Mouse (Mus musculus) testis, postnatal 10 days (tissue): ENCODE measurements at regions not wholly inside any gene's neighbourhood (a gene's known extent, or its start where the extent isn't known, plus 50 kb on each side); places are given as distances from the start of the nearest gene placed in this dataset.

Experiments used
- DNase-seq: peaks from one replicate; pipeline ENCODE4 v3.0.0; 2021; ENCODE audit warnings: low spot score

- no peak for DNase-seq
Measured at GRCm38 (mm10) chr14:46706462-46706861, 53.9 kb upstream of the Cdkn3 start.

- DNase-seq = no peak
Measured at GRCm38 (mm10) chr14:46704316-46704751, 56.0 kb upstream of the Cdkn3 start.

- DNase-seq = peak; percentile 75
Measured at GRCm38 (mm10) chr14:46702669-46703435, 57.5 kb upstream of the Cdkn3 start.

DNA sequence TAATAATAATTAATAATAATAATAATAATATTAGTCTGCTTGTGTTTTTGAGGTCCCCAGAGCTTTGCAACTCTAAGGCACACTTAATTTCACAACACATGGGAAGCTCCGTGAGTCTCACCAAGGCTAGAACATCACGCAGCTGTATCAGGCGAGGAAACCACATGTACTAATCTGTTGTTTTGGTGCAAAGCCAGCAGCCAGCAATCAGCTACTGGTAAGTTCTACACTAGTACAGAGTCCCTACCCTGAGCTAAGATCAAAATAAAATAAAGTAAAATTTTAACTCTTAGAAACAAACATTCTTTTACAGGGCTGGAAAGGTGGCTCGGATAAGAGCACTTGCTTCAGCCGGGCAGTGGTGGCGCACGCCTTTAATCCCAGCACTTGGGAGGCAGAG, 67.8 kb upstream of the Cdkn3 start:
- no peak for DNase-seq

DNA sequence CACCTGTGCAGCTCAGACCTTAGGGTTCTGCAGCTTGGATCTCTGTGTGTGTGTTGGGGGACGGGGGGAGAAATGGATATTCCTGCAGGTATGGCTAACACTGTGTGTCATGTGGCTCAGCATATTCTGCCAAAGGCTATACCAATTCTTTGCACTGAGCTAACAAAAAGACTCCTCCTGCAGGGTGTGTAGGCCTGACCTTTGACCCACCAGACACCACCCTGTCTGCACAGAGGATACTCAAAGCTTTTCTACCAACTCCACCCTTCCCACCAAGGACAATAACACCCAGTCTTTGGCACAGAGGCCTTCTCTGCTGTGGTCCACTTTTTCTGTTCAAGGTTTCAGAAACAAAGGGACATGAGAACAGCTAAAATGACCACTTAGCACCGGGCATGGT, 68.3 kb upstream of the Cdkn3 start:
- no peak for DNase-seq

DNA sequence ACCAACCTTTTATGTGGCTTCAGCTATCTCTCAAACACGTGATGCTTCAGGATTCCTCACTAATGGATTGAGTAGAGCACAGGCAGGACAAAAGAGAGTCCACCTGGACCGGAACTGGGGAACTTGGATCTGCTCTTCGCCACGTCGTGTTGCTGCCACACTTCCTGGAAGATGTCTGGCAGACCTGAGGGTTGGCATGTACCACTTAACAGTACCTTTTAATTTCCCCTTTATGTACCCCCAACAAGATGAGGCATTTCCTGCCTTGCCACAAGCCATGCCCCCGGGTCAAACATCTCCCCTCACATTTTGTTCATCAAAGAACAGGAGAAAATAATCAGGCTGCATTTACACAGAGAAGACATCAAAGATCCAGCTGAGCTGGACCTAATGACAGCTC, 77.6 kb upstream of the Cdkn3 start:
- DNase-seq = no peak

- no peak for DNase-seq
Measured at GRCm38 (mm10) chr14:46678935-46679334, 81.4 kb upstream of the Cdkn3 start.

- no peak for DNase-seq
Measured at GRCm38 (mm10) chr14:46671482-46672225, 88.7 kb upstream of the Cdkn3 start.

DNA sequence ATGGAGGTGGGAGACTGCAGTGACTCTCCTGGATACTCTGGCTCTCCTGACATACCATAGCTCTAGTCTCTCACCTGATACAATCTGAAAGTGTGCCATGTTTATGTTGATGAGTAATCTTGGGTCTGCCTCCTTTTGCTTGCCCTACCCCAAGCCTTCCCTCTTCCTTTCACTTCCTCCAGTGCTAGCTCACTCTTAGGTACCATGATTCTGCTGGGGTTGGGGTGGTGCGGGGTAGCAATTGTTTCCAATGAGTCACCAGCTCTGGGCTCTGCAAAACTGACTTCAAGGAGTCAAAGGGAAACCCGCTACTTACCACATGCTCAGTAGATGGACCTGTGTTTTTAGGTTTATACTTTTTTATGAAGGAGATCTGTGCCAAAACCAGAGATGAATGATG, 89.3 kb upstream of the Cdkn3 start:
- no peak for DNase-seq

DNA sequence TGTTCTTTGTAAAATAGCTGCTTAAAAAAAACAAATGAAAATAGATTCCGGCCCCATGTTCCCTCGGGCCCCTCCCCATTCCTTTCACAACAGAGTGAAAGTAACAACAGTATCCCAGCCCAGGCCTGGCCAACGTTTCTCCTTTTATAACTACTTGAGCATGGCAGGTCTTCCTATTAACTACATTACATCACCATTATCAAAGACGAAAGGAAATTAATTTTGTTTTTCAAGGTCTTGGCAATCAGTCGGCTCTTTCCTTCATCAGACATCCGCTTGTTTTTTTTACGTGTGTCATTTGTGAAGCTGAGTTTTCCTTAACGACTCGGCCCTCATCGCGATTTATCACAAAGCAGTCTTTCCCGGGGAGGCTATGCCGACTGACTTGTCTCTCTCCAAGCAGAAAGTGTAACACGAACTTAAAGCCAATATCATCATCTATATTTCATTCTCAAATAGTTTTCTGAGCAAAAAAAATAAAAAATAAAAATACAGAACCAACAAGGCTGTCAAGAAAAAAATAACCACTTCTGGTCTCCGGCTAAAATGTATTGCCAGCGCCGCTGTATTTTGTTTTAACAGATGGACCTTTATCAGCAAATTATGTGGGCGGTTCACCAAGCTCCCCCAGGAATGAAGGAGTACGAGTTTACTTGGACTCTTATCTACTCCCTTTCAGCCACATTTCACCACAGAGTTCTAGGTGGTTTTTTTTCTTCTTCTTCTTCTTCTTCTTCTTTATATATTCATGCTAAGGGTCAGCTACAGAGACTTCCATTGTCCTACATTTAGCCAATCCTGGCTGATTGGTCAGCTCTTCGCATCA, 89.9 kb upstream of the Cdkn3 start:
- no peak for DNase-seq

DNA sequence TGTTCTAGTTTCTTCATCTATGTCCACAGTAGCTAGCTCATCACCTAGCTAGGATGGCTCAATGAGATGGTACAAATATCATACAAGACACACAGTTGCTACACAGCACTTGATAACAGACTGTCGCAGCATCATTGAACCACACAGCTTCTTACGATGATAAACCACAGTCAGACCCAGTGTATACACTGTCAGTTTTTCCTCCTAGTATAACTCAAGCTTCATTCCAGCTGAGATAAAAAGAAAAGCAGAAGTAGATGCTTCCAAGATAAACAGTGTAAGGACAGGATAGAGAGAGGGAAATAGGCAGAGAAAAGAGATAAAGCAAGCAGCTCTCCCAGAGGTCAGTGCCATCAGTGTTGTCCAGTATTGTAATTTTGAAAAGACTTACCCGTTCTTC, 92.1 kb upstream of the Cdkn3 start:
- DNase-seq = no peak

GRCm38 (mm10) chr14:46664305-46664704, 96.0 kb upstream of the Cdkn3 start:
- DNase-seq = no peak

GRCm38 (mm10) chr14:46663529-46663928, 96.8 kb upstream of the Cdkn3 start:
- no peak for DNase-seq

- no peak for DNase-seq
Measured at GRCm38 (mm10) chr14:46661792-46662545, 98.4 kb upstream of the Cdkn3 start.

DNA sequence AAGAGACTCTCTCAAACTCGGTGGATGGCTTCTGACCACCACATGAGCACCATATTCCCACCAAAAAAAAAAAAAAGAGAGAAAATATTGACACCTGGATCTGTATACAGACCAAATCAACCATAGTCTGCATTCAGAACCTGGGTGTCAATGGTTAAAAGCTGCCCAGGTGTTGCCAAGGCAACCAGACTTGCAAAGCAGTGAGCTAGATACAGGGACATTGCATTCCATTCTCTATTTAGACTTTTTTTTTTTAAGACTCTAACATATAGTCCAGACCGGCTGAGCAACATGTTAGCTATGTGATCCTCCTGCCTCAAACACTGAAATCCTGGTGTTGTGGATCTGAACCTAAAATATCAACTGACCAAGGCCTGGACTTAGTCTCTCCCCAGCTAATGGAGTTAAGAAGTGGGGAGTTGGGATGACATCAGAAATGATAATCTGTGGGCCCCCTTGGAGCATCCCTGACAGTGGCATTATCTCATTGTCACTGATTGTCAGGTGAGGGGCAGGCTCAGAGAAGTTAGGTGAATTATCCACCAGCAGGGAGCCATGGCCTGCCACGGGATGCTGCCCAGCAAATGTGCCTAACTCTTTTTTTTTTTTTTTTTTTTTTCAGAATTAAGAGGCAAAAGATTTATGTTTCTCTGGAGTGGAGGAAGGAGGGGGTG, 99.1 kb upstream of the Cdkn3 start:
- DNase-seq = no peak

GRCm38 (mm10) chr14:46659365-46659764, 101.0 kb upstream of the Cdkn3 start:
- DNase-seq = no peak

- no peak for DNase-seq
Measured at GRCm38 (mm10) chr14:46656249-46656648, 104.1 kb upstream of the Cdkn3 start.

DNA sequence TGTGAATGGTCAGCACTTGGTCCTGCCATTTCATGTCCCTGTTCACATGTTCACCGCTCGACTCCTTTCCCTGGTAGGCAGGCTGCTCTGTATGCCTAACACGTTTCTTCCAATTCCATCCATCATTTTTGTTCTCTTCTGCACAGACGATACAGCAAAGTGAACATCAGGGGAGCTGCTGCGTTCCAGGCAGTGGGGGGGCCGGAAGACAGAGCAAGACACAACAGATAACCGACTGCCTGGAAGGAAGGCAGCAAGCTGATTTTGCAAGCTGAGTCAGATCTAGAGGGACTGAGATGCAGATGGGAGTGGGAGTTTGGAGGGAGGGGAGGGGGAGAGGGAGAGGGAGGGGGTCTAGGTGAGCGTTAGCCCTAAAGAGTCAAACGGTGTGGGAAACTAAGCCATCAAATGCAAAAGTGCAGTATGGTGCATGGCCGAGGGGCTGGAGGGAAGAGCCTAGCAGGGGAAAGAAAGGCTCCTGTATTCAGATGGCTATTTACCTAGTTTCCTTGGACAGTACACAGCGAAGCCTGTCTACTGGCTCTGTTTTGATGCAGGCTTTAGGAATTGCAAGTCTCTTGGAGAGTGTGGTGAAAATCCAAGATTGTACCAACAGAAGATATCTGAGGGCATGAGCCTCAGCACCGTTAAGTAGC, 112.9 kb upstream of the Cdkn3 start:
- no peak for DNase-seq

GRCm38 (mm10) chr14:46646673-46647318, 113.5 kb upstream of the Cdkn3 start:
- no peak for DNase-seq

DNA sequence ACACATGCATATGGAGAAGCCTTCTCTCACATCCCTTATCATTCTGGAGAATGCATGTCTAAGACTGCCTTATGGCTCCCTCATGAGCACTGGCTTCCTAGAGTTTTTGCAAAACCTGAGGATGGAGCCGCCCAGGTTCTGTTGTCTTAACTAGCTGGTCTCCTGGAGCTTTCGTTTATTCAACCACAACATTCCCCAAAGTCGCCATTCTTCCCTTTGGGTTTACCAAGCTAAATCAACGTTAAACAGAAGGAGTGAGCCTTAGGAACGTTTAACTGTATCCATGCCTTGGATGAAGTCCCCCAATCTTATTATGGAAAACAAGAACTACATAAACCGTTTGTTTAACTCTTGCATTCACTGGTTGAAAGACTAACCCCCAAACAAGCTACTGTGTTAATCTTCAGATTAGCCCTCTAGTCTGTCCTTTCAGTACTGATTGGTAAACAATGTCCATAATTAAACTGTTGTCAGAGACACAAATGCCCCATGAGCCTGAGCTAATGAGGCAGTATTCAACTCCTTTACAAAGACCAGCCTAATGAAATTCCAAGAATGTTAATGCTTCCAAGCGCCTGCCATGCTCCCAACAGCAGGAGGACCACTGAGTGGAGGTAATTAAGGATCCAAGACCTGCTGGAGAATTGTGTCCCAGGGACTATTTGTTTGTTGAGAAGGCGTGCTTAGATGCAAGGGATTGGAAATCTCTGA, 121.1 kb upstream of the Cdkn3 start:
- DNase-seq = no peak
